Mouse (Mus musculus) thymus, adult 18-20 months (tissue): ENCODE data around the gene Cdh9.

Source experiments
- DNase-seq, 2 experiments: peaks; one replicate each; pipeline ENCODE4 v3.0.0; 2022; ENCODE audit warnings: mixed read lengths in 2 of 2

Cdh9 gene

GRCm38 (mm10) chr15:16728470-16729011 is at the start of gene Cdh9:
Gene Cdh9, plus strand, starts transcription at chr15:16728756.
- DNase-seq, result no peak

DNA sequence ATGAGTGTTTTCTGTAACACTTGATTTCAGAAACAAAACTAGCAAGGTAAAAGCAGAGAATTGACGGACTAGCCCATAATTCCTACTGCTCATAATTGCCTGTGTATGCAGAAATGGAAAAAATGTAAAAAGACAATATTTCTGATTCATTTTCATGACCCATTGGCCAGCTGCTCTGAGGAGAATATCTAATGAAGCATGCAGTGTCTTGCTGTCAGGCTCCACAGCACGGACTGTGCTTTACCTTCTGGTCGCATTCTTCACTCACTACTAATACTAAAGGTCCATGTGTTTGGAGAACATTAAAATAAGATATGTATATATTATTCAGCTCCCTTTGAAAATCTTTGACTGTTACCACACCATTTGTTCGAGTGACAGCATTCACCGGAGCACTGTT is 49.5 kb upstream of the Cdh9 start:
- no peak for DNase-seq

DNA sequence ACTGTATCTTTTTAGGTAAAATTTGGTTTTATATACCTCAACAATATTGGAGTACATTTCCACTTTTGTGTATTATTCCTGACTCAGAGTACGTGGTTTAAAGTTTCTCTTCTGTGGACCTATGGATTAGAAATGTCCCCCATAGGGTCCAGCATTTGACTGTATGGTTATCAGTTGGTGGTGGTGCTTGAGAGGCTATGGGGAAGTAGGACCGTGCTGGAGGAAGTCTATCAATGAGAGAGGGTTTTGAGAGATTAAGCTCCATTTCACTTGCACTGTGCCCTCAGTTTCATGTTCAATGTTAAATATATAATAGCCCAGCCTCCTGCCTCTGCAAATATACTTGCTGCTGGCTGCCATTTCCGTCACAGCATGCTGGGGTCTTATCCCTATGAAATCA is 28.7 kb upstream of the Cdh9 start:
- DNase-seq, result no peak

- no peak for DNase-seq
Measured at GRCm38 (mm10) chr15:16702340-16702739, 26.2 kb upstream of the Cdh9 start.

GRCm38 (mm10) chr15:16739088-16739487 is 10.5 kb downstream of the Cdh9 start:
- no peak for DNase-seq

DNA sequence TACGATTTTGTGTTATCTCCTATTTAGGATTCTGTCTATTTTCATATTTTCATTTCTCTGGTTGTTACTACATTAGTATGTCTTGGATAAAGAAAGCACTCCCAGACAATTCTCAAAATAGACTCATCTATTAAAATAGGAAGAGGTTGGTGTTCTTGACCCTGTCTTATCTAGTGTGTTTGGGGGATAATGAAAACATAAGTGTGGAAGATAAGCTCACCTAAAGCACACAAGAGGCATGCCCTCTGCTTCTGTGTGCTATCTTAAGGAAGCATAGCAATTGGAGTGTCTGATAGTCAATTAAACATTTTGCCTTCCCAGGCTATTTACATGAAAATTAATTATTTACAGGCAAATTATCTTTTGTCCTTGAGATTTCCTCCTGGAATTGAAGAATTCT is 18.1 kb downstream of the Cdh9 start:
- DNase-seq, result no peak

GRCm38 (mm10) chr15:16763252-16763651 is 34.7 kb downstream of the Cdh9 start:
- DNase-seq, result no peak

GRCm38 (mm10) chr15:16784575-16784974 is 56.0 kb downstream of the Cdh9 start:
- DNase-seq, result no peak

DNA sequence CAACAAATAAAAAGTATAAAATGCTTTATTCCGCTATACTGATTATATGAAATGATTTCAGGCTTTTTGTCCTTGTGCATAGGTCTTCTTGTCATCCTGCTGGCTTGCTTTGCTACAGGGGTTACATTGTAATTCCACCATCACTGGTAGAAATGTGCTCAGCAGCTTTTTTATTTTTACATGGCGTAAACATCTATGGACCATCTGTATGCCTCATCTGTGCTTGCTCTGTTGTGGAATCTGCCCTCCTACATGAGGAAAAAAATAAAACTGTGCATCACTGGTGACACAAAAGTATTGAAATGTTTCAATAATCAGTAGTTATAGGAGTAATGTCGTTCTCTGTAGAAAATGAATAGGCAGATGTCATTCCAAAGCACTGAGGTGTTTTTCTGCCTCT is 64.3 kb downstream of the Cdh9 start:
- DNase-seq, result no peak

- no peak for DNase-seq
Measured at GRCm38 (mm10) chr15:16801302-16801701, 72.7 kb downstream of the Cdh9 start.

GRCm38 (mm10) chr15:16810787-16811186 is 82.2 kb downstream of the Cdh9 start:
- DNase-seq, result no peak

- DNase-seq, result no peak
Measured at GRCm38 (mm10) chr15:16814035-16814434, 85.5 kb downstream of the Cdh9 start.

DNA sequence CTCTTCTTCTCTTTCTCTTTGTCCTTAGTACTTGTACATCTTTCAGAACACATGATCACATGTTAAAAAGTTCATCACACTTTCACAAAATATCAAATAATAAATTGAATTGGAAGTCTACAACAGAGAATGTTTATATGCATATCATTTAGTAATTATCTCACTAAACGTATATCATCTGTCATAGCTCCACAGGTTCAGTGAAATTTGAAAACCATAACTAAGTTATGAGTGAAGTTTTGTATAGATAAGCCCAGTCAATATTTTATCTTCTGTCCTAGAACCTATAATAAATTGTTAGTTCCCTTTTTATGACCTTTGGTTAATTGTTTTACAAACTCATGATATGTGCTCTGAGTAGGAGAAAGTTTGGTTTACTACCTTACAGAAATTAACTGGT is 106.2 kb downstream of the Cdh9 start:
- DNase-seq, result no peak

DNA sequence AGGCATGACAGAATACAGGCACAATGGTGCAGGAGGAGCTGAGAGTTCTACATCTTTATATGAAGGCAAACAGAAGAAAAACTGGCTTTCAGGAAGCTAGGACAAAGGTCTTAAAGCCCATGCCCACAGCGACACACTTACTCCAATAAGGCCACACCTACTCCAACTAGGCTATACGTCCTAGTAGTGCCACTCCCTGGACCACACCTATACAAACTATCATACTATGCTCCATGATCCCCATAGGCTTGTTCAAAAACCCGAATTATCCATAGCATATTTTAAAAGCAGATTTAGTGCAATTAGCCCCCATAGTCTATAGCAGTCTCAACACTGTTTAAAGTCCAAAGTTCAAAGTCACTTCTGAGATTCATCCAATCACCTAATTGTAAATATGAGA is 154.0 kb downstream of the Cdh9 start:
- no peak for DNase-seq

DNA sequence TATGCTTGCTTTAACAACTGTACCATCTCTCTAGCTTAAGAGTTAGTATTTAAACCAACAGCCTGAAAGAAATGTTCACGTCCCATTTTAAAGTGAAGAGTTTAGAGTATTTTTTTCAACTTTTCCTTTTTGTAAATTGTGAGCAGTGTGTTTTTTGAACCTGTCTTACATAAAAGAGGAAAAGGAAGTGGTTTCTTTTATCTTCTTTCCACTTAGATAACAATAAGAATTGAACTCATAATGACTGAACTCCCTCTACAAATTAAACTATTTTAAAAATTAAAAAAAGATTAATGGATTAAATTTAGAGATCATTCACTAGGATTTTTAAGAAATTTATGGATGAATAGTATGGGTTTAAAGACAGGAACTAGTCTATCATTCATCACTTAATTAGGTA is 168.1 kb downstream of the Cdh9 start:
- no peak for DNase-seq
